Mouse (Mus musculus): ENCODE data around the gene Map3k14. TPM values are rescaled to one million over a fixed set of nuclear protein-coding genes. Genes with fewer than 3 reads are reported as not detected.

Gene Map3k14
- total and polyA plus RNA-seq, 3 experiments, result 3.0 to 3.7 (median 3.4) TPM

DNA sequence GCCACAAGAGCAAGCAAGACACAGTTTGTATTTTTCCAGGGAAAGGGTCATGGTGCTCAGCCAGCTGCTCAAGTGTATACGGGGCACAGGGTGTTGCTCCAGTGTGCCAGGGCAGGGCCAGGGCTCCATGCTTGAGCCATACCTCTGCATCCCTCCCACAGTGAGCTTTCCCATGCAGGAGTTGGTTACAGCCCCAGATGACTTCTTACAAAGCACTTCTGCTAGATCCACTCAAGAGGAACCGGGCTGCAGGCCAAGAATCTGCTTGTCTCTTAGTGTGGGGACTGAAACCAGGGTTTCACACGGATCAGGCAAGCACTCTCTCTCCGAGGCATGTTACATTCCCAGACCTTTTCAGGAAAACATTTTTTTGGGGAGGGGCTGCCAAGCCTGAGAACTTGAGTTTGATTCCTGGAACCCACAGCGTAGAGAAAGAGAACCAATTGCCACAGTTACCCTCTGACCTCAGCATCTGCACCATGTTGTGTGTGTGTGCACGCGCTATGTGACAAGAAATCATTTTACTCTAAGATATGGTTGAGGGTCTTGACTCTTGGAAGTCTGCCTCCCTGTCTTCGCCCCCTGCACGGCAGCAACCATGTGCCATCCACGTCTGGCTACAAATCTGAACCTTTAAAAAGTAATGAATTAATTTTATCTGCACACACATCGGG is 19.6 kb downstream of the Map3k14 start:
- intact Hi-C loops (cut with DNase I), result no loop called here
- 59% methylated on average over 11 of the region's 11 CpGs for WGBS
- no peak overlapping the region for H3K9ac ChIP-seq (ENCODE audit: low read depth, low read length)
- H3K79me2 ChIP-seq (replicated peaks; ENCODE audit: control insufficient read depth, insufficient read depth, low read length), result no peaks in the 10 kb centered on the region
- H3K27ac ChIP-seq, result peak overlapping the region; percentile 23; the same call in 1 of the 2 replicates
- peaks cover 22% of the 10 kb centered on the region for H3K4me1 ChIP-seq (ENCODE audit: control insufficient read depth, insufficient read depth, low read length)
- H3K27me3 ChIP-seq (ENCODE audit: control insufficient read depth, insufficient read depth, low read length), result no peaks in the 10 kb centered on the region
- H3K4me3 ChIP-seq, result no peak overlapping the region
- no peak for TF ChIP-seq POLR2A (IDR thresholded peaks at IDR 0.05; ENCODE audit: insufficient read depth, low read depth, low read length)
- 0 out of 2 replicates have a peak, but pooled peaks have one; percentile 60 for TF ChIP-seq EP300 (IDR thresholded peaks at IDR 0.05; ENCODE audit: insufficient read depth, low read depth, low read length)
- TF ChIP-seq CTCF (IDR thresholded peaks at IDR 0.05), result no peak
- peak; percentile 81 to 86 for DNase-seq
- no peaks in the 10 kb centered on the region for H3K36me3 ChIP-seq (ENCODE audit: control insufficient read depth, insufficient read depth, low read length)

DNA sequence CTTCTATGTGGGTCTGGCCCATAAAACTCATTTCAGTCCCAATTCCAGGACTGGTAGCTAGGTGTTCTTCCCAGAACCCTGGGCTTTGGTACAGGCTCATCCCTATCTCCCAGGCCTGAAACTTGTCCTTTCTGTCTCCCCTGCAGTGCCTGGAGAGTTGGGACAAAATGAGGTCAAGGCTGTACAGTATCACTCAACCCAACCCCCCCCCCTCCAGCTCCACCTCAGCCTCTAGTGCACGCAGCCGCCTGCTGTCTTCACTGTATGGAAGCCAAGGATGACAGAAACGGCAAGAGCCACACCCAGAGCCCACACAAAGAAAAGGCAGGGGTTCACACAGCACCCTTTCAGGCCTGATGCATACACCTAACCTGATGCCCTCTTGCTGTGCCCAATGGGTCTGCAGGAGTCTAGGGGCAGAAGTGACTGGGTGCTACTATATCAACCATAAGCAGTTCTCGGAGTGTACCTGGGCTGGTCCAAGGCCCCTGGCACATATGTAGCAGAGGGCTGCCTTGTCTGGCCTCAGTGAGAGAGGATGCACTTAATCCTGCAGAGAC is 20.5 kb downstream of the Map3k14 start:
- 0 out of 2 replicates have a peak overlapping the region, but pooled peaks have one; percentile 18 for H3K9ac ChIP-seq (ENCODE audit: low read depth, low read length)
- intact Hi-C loops (cut with DNase I), result no loop called here
- no peak for DNase-seq

DNA sequence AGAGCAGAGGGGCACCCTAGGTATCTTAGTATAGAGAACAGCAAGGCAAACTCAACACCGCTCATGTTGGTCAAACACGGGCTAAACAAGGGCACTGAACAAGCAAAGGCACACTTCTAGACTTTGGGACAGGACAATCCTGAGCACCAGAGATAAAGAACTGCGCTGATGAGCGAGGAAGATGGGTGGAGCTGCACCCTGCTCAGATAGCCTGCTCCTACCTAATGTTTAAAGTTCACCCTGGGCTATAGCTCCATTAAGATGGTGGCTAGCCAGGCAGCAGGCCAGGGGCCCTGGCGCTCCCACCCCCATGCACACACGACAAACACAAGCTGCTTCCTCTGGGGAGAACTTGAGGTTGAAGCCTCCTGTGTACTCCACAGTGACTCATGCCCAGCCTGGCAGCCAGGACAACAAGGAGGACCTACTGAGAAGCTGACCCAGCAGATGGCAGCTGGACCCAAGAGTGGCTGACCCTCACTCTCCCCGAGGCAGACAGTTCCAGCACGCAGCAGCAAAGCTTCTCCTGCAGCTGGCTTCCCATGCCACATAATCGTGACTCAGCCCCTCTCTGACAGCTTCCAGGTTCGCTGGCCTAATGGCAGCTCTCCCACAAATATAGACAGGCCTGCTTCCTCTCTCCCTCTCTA is 21.1 kb downstream of the Map3k14 start:
- WGBS, result 41% methylated on average over 10 of the region's 10 CpGs
- peak overlapping the region; percentile 26; the same call in 1 of the 2 replicates for H3K9ac ChIP-seq (ENCODE audit: low read depth, low read length)
- DNase-seq, result peak; percentile 64 to 78
- H3K27ac ChIP-seq, result peak overlapping the region; percentile 51
- intact Hi-C loops (cut with DNase I), result no loop called here
- no peaks in the 10 kb centered on the region for H3K36me3 ChIP-seq (ENCODE audit: control insufficient read depth, insufficient read depth, low read length)
- no peak overlapping the region for H3K4me3 ChIP-seq
- H3K4me1 ChIP-seq (ENCODE audit: control insufficient read depth, insufficient read depth, low read length), result peaks cover 20% of the 10 kb centered on the region
- no peaks in the 10 kb centered on the region for H3K27me3 ChIP-seq (ENCODE audit: control insufficient read depth, insufficient read depth, low read length)
- TF ChIP-seq POLR2A (IDR thresholded peaks at IDR 0.05; ENCODE audit: insufficient read depth, low read depth, low read length) (no peak), EP300 (IDR thresholded peaks at IDR 0.05; ENCODE audit: insufficient read depth, low read depth, low read length) (no peak), CTCF (IDR thresholded peaks at IDR 0.05) (0 out of 2 replicates have a peak, but pooled peaks have one; percentile 8)
- H3K79me2 ChIP-seq (replicated peaks; ENCODE audit: control insufficient read depth, insufficient read depth, low read length), result no peaks in the 10 kb centered on the region

More for the DNA sequence above, 20.5 kb downstream of the Map3k14 start:
- Histone ChIP-seq H3K79me2 (replicated peaks; ENCODE audit: control insufficient read depth, insufficient read depth, low read length) (no peaks in the 10 kb centered on the region), H3K4me1 (ENCODE audit: control insufficient read depth, insufficient read depth, low read length) (peaks cover 20% of the 10 kb centered on the region), H3K27me3 (ENCODE audit: control insufficient read depth, insufficient read depth, low read length) (no peaks in the 10 kb centered on the region), H3K27ac (peak overlapping the region; percentile 51; the same call in 1 of the 2 replicates), H3K4me3 (no peak overlapping the region), H3K36me3 (ENCODE audit: control insufficient read depth, insufficient read depth, low read length) (no peaks in the 10 kb centered on the region)
- TF ChIP-seq POLR2A (IDR thresholded peaks at IDR 0.05; ENCODE audit: insufficient read depth, low read depth, low read length) (no peak), CTCF (IDR thresholded peaks at IDR 0.05) (no peak), EP300 (IDR thresholded peaks at IDR 0.05; ENCODE audit: insufficient read depth, low read depth, low read length) (no peak)
- 48% methylated on average over 4 of the region's 4 CpGs for WGBS

DNA sequence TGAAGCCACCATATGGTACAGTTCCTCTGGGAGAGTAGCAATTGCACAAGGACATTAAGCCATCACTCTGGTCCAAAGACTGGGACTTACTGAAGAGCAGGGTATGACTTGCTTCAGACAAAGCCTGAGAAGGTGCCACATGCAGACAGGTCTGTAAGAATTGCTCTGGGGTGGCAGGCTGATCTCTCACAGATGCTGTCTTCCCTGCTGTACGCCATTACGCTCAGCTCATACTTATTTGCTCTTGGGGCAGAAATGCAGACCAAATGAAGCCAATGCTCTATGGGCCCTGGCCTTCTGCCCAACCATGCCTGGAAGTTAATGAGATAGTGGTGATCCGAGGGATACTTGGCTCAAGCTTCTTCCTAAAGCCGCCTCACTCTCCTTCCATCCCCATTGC is 22.4 kb downstream of the Map3k14 start:
- WGBS, result 72% methylated on average over 4 of the region's 4 CpGs
- Histone ChIP-seq H3K4me1 (ENCODE audit: control insufficient read depth, insufficient read depth, low read length) (peaks cover 20% of the 10 kb centered on the region), H3K79me2 (replicated peaks; ENCODE audit: control insufficient read depth, insufficient read depth, low read length) (no peaks in the 10 kb centered on the region), H3K9ac (ENCODE audit: low read depth, low read length) (no peak overlapping the region), H3K4me3 (no peak overlapping the region), H3K36me3 (ENCODE audit: control insufficient read depth, insufficient read depth, low read length) (no peaks in the 10 kb centered on the region), H3K27ac (no peak overlapping the region), H3K27me3 (ENCODE audit: control insufficient read depth, insufficient read depth, low read length) (no peaks in the 10 kb centered on the region)
- intact Hi-C loops (cut with DNase I), result no loop called here
- no peak for DNase-seq
- no peak for TF ChIP-seq POLR2A (IDR thresholded peaks at IDR 0.05; ENCODE audit: insufficient read depth, low read depth, low read length)
- TF ChIP-seq EP300 (IDR thresholded peaks at IDR 0.05; ENCODE audit: insufficient read depth, low read depth, low read length), result no peak
- TF ChIP-seq CTCF (IDR thresholded peaks at IDR 0.05), result no peak

DNA sequence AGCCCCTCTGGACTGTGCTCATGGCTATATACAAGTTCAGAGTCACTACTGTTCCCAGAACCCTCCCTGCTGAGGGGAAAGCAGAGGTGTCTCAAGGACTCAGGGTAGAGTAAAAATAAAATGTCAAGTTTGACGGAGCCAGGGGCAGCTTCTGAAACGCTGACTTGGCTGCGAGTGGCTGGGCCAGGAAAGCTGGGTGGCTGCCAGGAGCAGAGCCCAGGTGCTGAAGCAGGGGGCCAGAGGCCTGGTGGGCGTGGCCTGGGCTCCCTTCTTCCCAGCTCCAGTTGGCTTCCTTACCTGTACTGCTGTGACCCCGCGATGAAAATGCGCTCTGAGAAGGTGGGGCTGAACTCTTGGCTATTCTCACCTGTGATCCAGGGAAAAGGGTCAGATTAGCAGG is 26.5 kb downstream of the Map3k14 start:
- Histone ChIP-seq H3K4me1 (ENCODE audit: control insufficient read depth, insufficient read depth, low read length) (peaks cover 4% of the 10 kb centered on the region), H3K79me2 (replicated peaks; ENCODE audit: control insufficient read depth, insufficient read depth, low read length) (no peaks in the 10 kb centered on the region), H3K36me3 (ENCODE audit: control insufficient read depth, insufficient read depth, low read length) (no peaks in the 10 kb centered on the region), H3K27ac (no peak overlapping the region), H3K9ac (ENCODE audit: low read depth, low read length) (no peak overlapping the region), H3K4me3 (no peak overlapping the region), H3K27me3 (ENCODE audit: control insufficient read depth, insufficient read depth, low read length) (no peaks in the 10 kb centered on the region)
- peak in 1 of 2 experiments; percentile 52 for DNase-seq
- intact Hi-C loops (cut with DNase I), result no loop called here
- WGBS, result 42% methylated on average over 7 of the region's 7 CpGs
- TF ChIP-seq POLR2A (IDR thresholded peaks at IDR 0.05; ENCODE audit: insufficient read depth, low read depth, low read length) (no peak), EP300 (IDR thresholded peaks at IDR 0.05; ENCODE audit: insufficient read depth, low read depth, low read length) (no peak), CTCF (IDR thresholded peaks at IDR 0.05) (no peak)
